Mouse (Mus musculus) Patski (cell line): Measurements from ENCODE around the gene Col11a2. TPM values are rescaled to one million over a fixed set of nuclear protein-coding genes. Genes with fewer than 3 reads are reported as not detected.

Source experiments
- ATAC-seq: fragments of 100-300 bp; one replicate; pipeline ENCODE4 v1.8.0; 2021
- CTCF ChIA-PET: fragments of 350-600 bp; sonication (Branson Sonifier 250); formaldehyde crosslinking; loops from one replicate; lab custom pipeline; 2022; ENCODE audit warnings: inconsistent platforms; lab: Charles Lee
- POLR2A ChIA-PET: fragments of 350-600 bp; sonication (Branson Sonifier 250); formaldehyde crosslinking; loops from one replicate; lab custom pipeline; 2022; ENCODE audit warnings: antibody characterized with exemption, inconsistent platforms; lab: Charles Lee
- DNase-seq: peaks from one replicate; pipeline ENCODE4 v3.0.0-alpha.2; 2011; ENCODE audit warnings: low read depth, low spot score
- H3K27me3 ChIP-seq: fragments of 371-371 bp; one replicate; pipeline ENCODE4 v1.5.1; 2021
- CTCF ChIP-seq: fragments of 100-300 bp; IDR thresholded peaks from one replicate; pipeline ENCODE4 v1.5.1; 2021
- in situ Hi-C: fragments of 300-500 bp; cut with MboI; formaldehyde crosslinking; loops from 3 replicates; pipeline ENCODE4 v1.11.1; 2018; ENCODE audit warnings: low pct_unique_long_range_greater_than_20kb, mixed read lengths
- polyA plus RNA-seq: library from polyadenylated mRNA; unstranded; gene quantifications from one replicate; pipeline ENCODE4 v1.2.3, GENCODE M21; 2021

The Col11a2 gene
- polyA plus RNA-seq, 1 experiment from 2014 or later: 0.60 TPM

DNA sequence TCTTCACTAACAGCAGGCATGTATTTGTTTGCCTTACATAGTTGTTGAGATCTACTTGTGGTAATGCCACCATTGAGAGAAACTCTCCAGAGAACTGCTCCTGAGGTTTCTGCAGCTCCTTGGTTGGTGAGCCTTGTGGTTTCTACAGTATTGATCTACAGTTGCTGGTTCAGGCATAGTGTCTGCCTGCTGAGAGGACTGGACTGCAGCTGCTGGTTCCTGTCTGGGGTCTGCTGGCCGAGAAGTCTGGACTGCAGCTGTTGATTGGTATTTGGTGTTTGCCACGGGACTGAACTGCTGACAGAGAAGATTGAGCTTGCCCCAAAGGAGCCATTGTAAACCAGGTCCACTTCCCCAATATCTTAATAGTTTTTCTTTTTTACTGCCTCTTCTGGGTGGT, 32.7 kb upstream of the Col11a2 start:
- ATAC-seq: no peak
- no peak for DNase-seq
- POLR2A ChIA-PET: no interaction called here
- TF ChIP-seq CTCF: no peak
- in situ Hi-C loops: no loop called here
- CTCF ChIA-PET: interaction anchor here (1.7 kb wide), 1 partner anchor 14 kb away, joined by 5 read pairs; no protein-coding TSS in a partner anchor
- H3K27me3 ChIP-seq: peaks cover 33% of the 10 kb centered on the region

DNA sequence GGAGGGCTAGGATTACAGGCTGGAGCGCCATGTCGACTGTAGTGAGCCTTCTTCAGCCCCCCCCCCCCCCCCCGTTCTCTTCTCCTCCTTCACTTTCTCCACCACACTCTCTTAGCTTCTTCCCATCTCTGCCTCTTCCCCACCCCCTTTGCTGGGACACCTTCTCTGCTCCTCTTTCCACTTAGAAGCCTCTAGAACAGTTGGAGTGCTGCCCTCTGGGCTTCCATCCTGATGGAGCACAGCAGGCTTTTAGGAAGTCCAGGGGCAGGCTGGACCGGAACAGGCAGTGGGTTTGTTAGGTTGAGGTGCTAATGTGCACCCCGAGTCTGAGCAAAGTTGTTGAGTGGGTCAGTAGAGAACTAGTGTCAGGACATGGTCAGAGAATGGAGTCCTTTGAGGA, 29.1 kb upstream of the Col11a2 start:
- in situ Hi-C loops: no loop called here
- DNase-seq (no peak), ATAC-seq (no peak)
- ChIA-PET CTCF (interaction anchor here (0.7 kb wide), 1 partner anchor 18 kb away, joined by 3 read pairs; no protein-coding TSS in a partner anchor), POLR2A (no interaction called here)
- peaks cover 31% of the 10 kb centered on the region for H3K27me3 ChIP-seq
- TF ChIP-seq CTCF: no peak

DNA sequence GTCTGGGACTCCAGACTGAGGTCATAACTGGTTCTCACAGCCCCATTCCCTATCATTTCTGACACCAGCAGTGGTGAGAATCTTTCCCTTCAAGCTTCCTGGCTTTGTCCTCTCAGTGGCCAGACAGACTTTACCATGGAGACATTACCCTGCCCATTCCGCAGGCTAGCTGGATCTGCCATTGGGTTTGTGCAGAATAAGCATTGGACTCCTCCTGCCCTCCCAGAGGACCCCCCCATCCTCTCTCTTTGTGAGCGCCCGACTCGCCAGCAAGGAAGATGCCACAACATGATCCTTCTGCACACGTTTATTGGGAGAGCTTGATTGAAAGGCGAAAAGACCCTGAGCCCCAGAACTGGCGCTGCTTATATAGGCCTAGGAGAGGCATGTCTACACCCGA, 25.8 kb upstream of the Col11a2 start:
- no peak for DNase-seq
- POLR2A ChIA-PET: interaction anchor here (0.6 to 0.9 kb wide), 2 partner anchors 10 to 971 kb away, joined by 3 to 4 read pairs; no protein-coding TSS in a partner anchor
- no peak for TF ChIP-seq CTCF
- in situ Hi-C loops: no loop called here
- CTCF ChIA-PET: no interaction called here
- no peaks in the 10 kb centered on the region for H3K27me3 ChIP-seq
- no peak for ATAC-seq

- CTCF ChIA-PET: interaction anchor here (1.0 kb wide), 1 partner anchor 10 kb away, joined by 3 read pairs; the partner anchor contains the start of genes Rxrb and Slc39a7
- no peaks in the 10 kb centered on the region for H3K27me3 ChIP-seq
- DNase-seq (no peak), ATAC-seq (no peak)
- POLR2A ChIA-PET: interaction anchor here (1.3 kb wide), 1 partner anchor 10 kb away, joined by 5 read pairs; the partner anchor contains the start of genes Rxrb and Slc39a7
- no peak for TF ChIP-seq CTCF
- in situ Hi-C loops: no loop called here
Observed at GRCm38 (mm10) chr17:34021539-34022413, 17.5 kb upstream of the Col11a2 start.

GRCm38 (mm10) chr17:34022414-34022783, 16.8 kb upstream of the Col11a2 start:
- ATAC-seq: no peak
- POLR2A ChIA-PET: interaction anchor here (1.3 kb wide), 1 partner anchor 10 kb away, joined by 5 read pairs; the partner anchor contains the start of genes Rxrb and Slc39a7
- no peaks in the 10 kb centered on the region for H3K27me3 ChIP-seq
- TF ChIP-seq CTCF: no peak
- DNase-seq: no peak
- in situ Hi-C loops: no loop called here
- CTCF ChIA-PET: interaction anchor here (1.0 kb wide), 1 partner anchor 9 kb away, joined by 3 read pairs; the partner anchor contains the start of genes Rxrb and Slc39a7

DNA sequence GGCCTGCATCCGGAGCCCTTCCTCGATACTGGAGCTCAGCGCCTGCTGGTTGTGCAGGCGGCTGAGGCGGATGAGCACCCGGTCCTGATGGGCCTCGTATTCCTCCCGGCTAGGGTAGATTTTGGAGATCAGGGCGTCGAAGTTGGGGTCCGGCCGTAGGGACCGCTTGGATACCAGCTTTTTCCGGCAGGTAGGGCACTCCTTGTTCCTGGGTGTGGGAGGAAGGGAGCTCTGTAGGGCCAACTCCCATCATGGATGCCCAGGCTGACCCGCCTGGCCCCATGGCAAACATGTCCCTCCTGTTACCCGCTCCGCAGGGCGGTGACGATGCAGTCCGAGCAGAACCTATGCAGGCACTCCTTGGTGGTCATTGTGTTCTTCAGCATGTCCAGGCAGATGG, 16.2 kb upstream of the Col11a2 start:
- DNase-seq (no peak), ATAC-seq (no peak)
- CTCF ChIA-PET: interaction anchor here (1.0 kb wide), 1 partner anchor 9 kb away, joined by 3 read pairs; the partner anchor contains the start of genes Rxrb and Slc39a7
- H3K27me3 ChIP-seq: no peaks in the 10 kb centered on the region
- no peak for TF ChIP-seq CTCF
- POLR2A ChIA-PET: interaction anchor here (1.0 to 1.3 kb wide), 3 partner anchors 9 to 92 kb away, joined by 3 to 5 read pairs (median 4); partner anchors contain the start of genes Rxrb and Slc39a7
- in situ Hi-C loops: no loop called here

DNA sequence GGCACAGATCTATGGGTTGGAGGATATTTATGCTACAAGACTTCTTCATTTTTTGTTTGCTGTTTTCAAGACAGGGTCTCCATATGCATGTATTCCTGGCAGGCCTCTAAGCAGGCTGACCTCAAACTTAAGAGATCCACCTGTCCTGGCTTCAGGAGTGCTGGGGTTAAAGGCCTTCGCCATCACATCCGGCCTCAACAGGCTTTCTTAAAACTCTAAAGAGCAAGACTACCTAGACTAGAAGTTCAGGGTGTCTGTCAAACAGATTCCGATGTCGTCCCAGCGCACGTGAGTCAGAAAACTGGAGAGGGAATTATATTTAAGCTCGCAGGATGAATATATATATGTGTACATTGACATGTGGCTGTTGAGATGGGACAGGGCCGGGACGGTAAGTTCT, 15.6 kb upstream of the Col11a2 start:
- in situ Hi-C loops: no loop called here
- ChIA-PET POLR2A (interaction anchor here (1.0 to 1.3 kb wide), 2 partner anchors 11 to 92 kb away, joined by 3 to 4 read pairs; no protein-coding TSS in a partner anchor), CTCF (no interaction called here)
- no peak for TF ChIP-seq CTCF
- H3K27me3 ChIP-seq: no peaks in the 10 kb centered on the region
- no peak for DNase-seq
- no peak for ATAC-seq

GRCm38 (mm10) chr17:34024317-34024821, 14.9 kb upstream of the Col11a2 start, which contains the start of gene Ring1:
Ring1 (minus strand) TSS chr17:34024680.
- DNase-seq: no peak
- in situ Hi-C loops: no loop called here
- no peak for TF ChIP-seq CTCF
- POLR2A ChIA-PET: interaction anchor here (1.3 kb wide), 1 partner anchor 12 kb away, joined by 3 read pairs; no protein-coding TSS in a partner anchor
- CTCF ChIA-PET: no interaction called here
- peak; percentile 18 for ATAC-seq
- H3K27me3 ChIP-seq: no peaks in the 10 kb centered on the region

- ChIA-PET POLR2A (no interaction called here), CTCF (no interaction called here)
- ATAC-seq (peak; percentile 13), DNase-seq (no peak)
- in situ Hi-C loops: no loop called here
- no peak for TF ChIP-seq CTCF
- H3K27me3 ChIP-seq: no peaks in the 10 kb centered on the region
Observed at GRCm38 (mm10) chr17:34024861-34025755, 14.1 kb upstream of the Col11a2 start.

DNA sequence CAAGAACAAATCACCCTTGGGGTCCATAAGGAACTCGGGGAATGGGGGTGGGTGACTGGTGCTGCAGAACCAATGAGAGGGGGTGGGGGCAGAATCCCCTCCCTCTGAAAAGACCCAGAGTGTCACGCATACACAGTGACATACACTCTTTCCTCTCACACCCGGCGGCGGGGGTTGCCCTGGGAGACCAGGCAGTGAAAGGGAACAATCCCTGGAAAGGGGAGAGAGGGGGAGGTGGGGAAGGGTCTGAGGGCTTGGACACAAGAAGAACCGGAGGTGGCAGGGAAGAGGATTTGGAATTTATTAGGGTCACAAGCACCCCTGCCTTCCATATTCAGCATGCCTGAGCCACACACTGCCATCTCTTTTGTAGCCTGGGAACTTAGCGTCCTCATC, 13.5 kb upstream of the Col11a2 start:
- TF ChIP-seq CTCF: no peak
- DNase-seq: no peak
- in situ Hi-C loops: no loop called here
- ChIA-PET CTCF (no interaction called here), POLR2A (no interaction called here)
- H3K27me3 ChIP-seq: no peaks in the 10 kb centered on the region
- no peak for ATAC-seq
